Mouse (Mus musculus) hindbrain, embryonic 12.5 days (tissue): ENCODE measurements around the gene Stx11. TPM values are rescaled to one million over a fixed set of nuclear protein-coding genes. Genes with fewer than 3 reads are reported as not detected.
"Not testable (repeated sequence)": the region's sequence is repeated elsewhere in the genome, so short reads cannot be mapped to it uniquely, and the experiment has no call there.

Experiments
- ATAC-seq: fragments of 200-750 bp; cut with Nextera tagmentation; 2 replicates; pipeline ENCODE4 v1.8.0; 2017; ENCODE audit warnings: moderate TSS enrichment; ENCODE audit not compliant: low FRiP score
- H3K27ac ChIP-seq: fragments of 300-500 bp; sonication (generic); 2 replicates; pipeline ENCODE4 v1.5.1; 2016; ENCODE audit warnings: mild to moderate bottlenecking
- H3K27me3 ChIP-seq: fragments of 300-500 bp; sonication (generic); 2 replicates; pipeline ENCODE4 v1.6.1; 2016; ENCODE audit warnings: mild to moderate bottlenecking
- H3K36me3 ChIP-seq: fragments of 300-500 bp; sonication (generic); 2 replicates; pipeline ENCODE4 v1.6.1; 2016; ENCODE audit warnings: mild to moderate bottlenecking
- H3K4me1 ChIP-seq: fragments of 300-500 bp; sonication (generic); 2 replicates; pipeline ENCODE4 v1.6.1; 2016
- H3K4me2 ChIP-seq: fragments of 300-500 bp; sonication (generic); replicated peaks from 2 replicates; pipeline ENCODE4 v1.6.1; 2016; ENCODE audit warnings: mild to moderate bottlenecking
- H3K4me3 ChIP-seq: fragments of 300-500 bp; sonication (generic); 2 replicates; pipeline ENCODE4 v1.5.1; 2016; ENCODE audit warnings: mild to moderate bottlenecking
- H3K9ac ChIP-seq: fragments of 300-500 bp; sonication (generic); 2 replicates; pipeline ENCODE4 v1.6.1; 2016; ENCODE audit warnings: mild to moderate bottlenecking, moderate library complexity
- H3K9me3 ChIP-seq: fragments of 300-500 bp; sonication (generic); replicated peaks from 2 replicates; pipeline ENCODE4 v1.6.1; 2016; ENCODE audit warnings: mild to moderate bottlenecking
- WGBS: fragments of 180-500 bp; shearing (Covaris S2); methylation state at CpG from one replicate; pipeline ENCODE4 v1.1.7; 2016; 5-methylcytosine and 5-hydroxymethylcytosine counted together
- polyA plus RNA-seq: library from polyadenylated mRNA; unstranded; fragments of >200 nt; fragmentation: Nextera tagmentation; extraction: Ambion mirVana; gene quantifications from 2 replicates; pipeline ENCODE4 v1.2.1, GENCODE M21; 2016

Stx11 gene
- polyA plus RNA-seq, 1 experiment from 2014 or later: 2.2 TPM

DNA sequence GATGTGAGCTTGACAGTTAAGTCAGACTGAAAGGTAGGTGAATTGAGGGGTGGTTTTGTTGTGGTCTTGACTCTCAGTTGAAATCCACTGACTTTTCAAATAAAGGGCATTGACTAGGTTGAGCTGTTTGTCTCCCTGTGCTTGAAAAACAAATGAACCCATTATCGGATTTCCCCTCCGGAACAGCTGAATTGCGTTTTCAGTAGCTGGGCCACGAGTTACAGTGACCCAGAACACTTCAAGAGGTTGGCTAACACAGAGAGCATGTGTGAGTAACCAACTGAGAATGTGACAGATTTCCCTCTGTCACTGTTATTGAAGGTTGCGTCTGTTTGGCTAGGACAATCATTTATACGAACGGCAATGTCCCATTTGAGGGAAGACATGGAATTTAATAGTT is 17.0 kb upstream of the Stx11 start:
- Histone ChIP-seq H3K4me1 (no peaks in the 10 kb centered on the region), H3K4me2 (no peak overlapping the region), H3K9me3 (no peaks in the 10 kb centered on the region), H3K9ac (no peak overlapping the region), H3K36me3 (no peaks in the 10 kb centered on the region), H3K4me3 (no peak overlapping the region), H3K27ac (no peak overlapping the region), H3K27me3 (no peaks in the 10 kb centered on the region)
- WGBS: 66% methylated on average over 7 of the region's 7 CpGs
- no peak for ATAC-seq

DNA sequence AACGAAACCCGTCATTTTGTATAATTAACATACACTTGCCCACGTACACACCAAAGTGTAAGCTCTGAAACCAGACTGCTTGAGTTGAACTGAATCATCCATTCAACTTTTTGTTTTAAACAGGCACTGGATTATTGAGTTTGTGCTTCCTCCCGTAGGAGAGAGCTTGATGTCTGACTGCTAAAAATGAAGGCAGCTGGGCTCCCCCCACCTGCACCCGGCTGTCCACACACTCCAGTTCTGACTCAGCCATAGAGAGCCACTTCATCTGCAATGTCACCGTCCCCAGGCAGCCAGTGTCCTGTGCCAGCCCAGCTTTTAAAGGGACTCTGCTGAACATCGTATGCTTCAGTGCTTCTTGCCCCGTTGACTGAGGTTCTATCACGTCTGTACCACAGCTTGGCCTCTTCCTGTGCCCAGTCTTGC is 13.7 kb upstream of the Stx11 start:
- no peak overlapping the region for H3K4me3 ChIP-seq
- no peaks in the 10 kb centered on the region for H3K9me3 ChIP-seq
- H3K9ac ChIP-seq: no peak overlapping the region
- no peaks in the 10 kb centered on the region for H3K27me3 ChIP-seq
- H3K4me2 ChIP-seq: no peak overlapping the region
- H3K4me1 ChIP-seq: no peaks in the 10 kb centered on the region
- H3K27ac ChIP-seq: no peak overlapping the region
- 77% methylated on average over 9 of the region's 9 CpGs for WGBS
- H3K36me3 ChIP-seq: no peaks in the 10 kb centered on the region
- no peak for ATAC-seq

DNA sequence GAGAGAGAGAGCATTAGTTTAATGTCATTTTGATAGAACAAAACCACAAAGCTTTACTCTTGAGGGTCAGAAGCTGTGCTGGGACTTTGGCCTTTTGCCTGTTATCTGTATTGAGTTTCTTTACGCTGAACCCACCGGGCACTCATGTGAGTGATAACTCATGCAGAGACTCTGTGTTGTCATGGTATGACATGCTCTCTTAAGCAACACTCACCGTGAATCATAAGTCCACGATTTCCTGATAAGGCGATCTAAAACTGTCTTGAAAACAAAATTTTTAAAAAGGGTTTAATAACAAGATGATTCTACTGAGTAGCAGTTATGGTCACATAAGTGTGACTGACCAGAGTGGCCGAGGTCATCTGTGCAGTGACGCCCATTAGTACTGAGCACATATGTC is 12.5 kb upstream of the Stx11 start:
- ATAC-seq: no peak
- Histone ChIP-seq H3K36me3 (no peaks in the 10 kb centered on the region), H3K27ac (no peak overlapping the region), H3K4me3 (no peak overlapping the region), H3K4me1 (no peaks in the 10 kb centered on the region), H3K4me2 (no peak overlapping the region), H3K9ac (no peak overlapping the region), H3K9me3 (no peaks in the 10 kb centered on the region), H3K27me3 (no peaks in the 10 kb centered on the region)
- 92% methylated on average over 7 of the region's 7 CpGs for WGBS

DNA sequence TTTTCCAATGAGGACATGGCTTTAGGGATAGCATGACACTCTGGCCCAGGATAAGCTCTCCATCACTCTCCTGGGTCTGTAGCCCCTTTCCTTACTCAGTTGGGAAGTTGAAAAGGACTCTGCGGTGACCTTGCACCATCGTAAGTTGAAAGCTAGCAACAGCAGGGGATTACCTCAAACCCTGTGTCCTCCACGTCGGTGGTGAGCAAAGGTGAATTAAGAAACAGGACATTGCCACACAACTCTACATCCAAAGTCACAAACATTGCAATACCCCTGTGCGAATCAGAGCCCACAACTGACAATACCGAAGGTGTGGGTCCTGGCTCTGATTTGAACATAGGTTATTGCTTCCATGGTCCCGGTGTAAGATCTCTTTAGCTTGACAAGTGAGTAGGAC is 11.9 kb upstream of the Stx11 start:
- Histone ChIP-seq H3K27ac (no peak overlapping the region), H3K4me2 (no peak overlapping the region), H3K27me3 (no peaks in the 10 kb centered on the region), H3K4me3 (no peak overlapping the region), H3K36me3 (no peaks in the 10 kb centered on the region), H3K9me3 (no peaks in the 10 kb centered on the region), H3K9ac (no peak overlapping the region), H3K4me1 (no peaks in the 10 kb centered on the region)
- no peak for ATAC-seq
- WGBS: 84% methylated on average over 7 of the region's 7 CpGs

DNA sequence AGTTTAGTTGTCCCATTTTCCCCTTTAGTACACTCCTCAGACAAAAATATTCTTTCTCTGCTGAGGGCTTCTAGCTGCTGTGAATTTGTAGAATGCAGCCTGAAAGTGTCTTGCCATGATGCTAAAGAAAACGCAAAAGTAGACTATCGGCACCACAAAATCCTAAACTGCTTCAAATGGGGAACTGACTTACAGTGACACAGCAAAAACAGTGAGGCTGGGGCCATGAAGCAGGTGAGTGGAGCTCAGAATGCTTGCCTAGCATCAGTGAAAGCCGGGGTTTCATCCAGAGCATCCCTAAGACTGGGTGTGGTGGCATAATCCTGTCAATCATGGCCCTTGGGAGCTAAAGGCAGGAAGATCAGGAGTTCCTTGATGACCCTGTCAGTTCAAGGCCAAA is 11.4 kb upstream of the Stx11 start:
- H3K4me1 ChIP-seq: no peaks in the 10 kb centered on the region
- H3K9me3 ChIP-seq: no peaks in the 10 kb centered on the region
- H3K27me3 ChIP-seq: no peaks in the 10 kb centered on the region
- H3K4me2 ChIP-seq: no peak overlapping the region
- ATAC-seq: no peak
- H3K36me3 ChIP-seq: no peaks in the 10 kb centered on the region
- no peak overlapping the region for H3K9ac ChIP-seq
- WGBS: 93% methylated on average over 3 of the region's 3 CpGs
- no peak overlapping the region for H3K4me3 ChIP-seq
- H3K27ac ChIP-seq: no peak overlapping the region

DNA sequence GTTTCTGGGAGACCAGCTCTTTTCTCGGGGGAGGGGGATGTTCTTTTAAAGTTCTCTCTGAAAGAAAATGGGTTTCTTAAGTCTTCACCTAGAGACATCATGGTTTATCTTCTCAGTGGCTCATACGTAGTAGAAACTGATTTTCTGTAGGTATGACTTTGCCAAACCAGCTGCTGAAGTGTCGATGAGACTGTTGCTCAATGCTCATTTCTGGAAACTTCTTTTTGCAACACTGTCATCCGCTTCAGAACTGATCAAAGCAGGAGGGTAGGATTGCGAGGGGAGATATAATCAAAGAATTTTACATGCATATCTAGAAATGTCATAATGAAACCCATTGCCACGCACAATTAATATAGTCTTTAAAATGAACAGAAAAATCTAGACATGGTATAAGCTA is 10.5 kb upstream of the Stx11 start:
- H3K9me3 ChIP-seq: no peaks in the 10 kb centered on the region
- no peaks in the 10 kb centered on the region for H3K27me3 ChIP-seq
- no peaks in the 10 kb centered on the region for H3K4me1 ChIP-seq
- no peak overlapping the region for H3K9ac ChIP-seq
- 92% methylated on average over 6 of the region's 6 CpGs for WGBS
- no peak overlapping the region for H3K4me2 ChIP-seq
- no peak overlapping the region for H3K27ac ChIP-seq
- H3K4me3 ChIP-seq: no peak overlapping the region
- no peak for ATAC-seq
- no peaks in the 10 kb centered on the region for H3K36me3 ChIP-seq

GRCm38 (mm10) chr10:12965669-12966180 is 1.6 kb upstream of the Stx11 start:
- H3K4me2 ChIP-seq: no peak overlapping the region
- 82% methylated on average over 5 of the region's 5 CpGs for WGBS
- ATAC-seq: no peak
- no peak overlapping the region for H3K9ac ChIP-seq
- H3K9me3 ChIP-seq: no peaks in the 10 kb centered on the region
- no peaks in the 10 kb centered on the region for H3K36me3 ChIP-seq
- no peak overlapping the region for H3K4me3 ChIP-seq
- H3K27me3 ChIP-seq: peaks cover 10% of the 10 kb centered on the region
- peaks cover 3% of the 10 kb centered on the region; the same call in 1 of the 2 replicates for H3K4me1 ChIP-seq
- no peak overlapping the region for H3K27ac ChIP-seq

DNA sequence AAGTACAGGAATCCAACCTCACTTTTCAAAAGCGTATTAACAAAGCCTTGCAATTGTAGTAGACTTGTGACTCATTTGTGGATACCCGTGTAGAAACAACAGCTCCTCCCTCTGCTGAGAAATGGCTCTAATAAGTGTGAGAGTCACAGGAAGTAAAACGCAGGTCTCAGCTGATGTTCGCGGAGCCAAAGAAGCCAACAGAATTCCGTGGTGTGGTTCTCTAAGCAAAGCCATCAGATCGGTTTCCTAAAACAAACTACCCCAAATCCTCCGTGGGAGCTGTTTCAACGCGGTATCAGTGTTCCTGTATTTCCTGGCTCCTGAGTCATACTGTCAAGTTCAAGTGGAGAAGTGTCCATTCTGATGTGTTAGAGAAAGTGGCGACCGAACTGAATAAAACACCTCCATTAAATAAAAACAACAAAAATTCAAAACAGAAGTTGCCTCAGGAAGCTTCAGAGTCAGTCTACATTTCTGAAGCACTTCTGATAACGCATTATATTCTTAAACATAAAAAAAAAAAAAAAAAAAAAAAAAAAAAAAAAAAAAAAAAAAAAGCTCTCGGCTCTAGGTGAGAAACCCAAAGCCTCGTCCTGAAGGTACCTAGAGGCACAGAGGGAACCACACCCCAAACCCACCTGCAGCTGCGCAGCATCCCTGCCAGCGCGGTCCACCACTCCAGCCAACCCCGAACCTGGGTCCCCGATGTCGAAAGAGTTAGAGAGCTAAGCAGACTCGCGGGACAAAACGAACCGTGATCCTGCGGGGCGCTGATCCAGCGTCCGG is 543 bp downstream of the Stx11 start:
- no peak overlapping the region for H3K27ac ChIP-seq
- peaks cover 10% of the 10 kb centered on the region for H3K27me3 ChIP-seq
- 7% methylated on average over 29 of the region's 29 CpGs for WGBS
- H3K9me3 ChIP-seq: no peaks in the 10 kb centered on the region
- peak overlapping the region; percentile 64 for H3K9ac ChIP-seq
- H3K4me3 ChIP-seq: peak overlapping the region; percentile 67
- peak overlapping the region; percentile 85 for H3K4me2 ChIP-seq
- H3K36me3 ChIP-seq: no peaks in the 10 kb centered on the region
- no peak; the same call in 1 of the 2 replicates for ATAC-seq
- H3K4me1 ChIP-seq: peaks cover 3% of the 10 kb centered on the region; the same call in 1 of the 2 replicates

GRCm38 (mm10) chr10:12962238-12962637 is 1.9 kb downstream of the Stx11 start:
- Histone ChIP-seq H3K36me3 (no peaks in the 10 kb centered on the region), H3K9ac (no peak overlapping the region), H3K4me2 (no peak overlapping the region), H3K9me3 (no peaks in the 10 kb centered on the region), H3K4me3 (no peak overlapping the region), H3K4me1 (peaks cover 3% of the 10 kb centered on the region; the same call in 1 of the 2 replicates), H3K27me3 (peaks cover 10% of the 10 kb centered on the region), H3K27ac (no peak overlapping the region)
- no peak for ATAC-seq

- no peaks in the 10 kb centered on the region for H3K36me3 ChIP-seq
- H3K9ac ChIP-seq: no peak overlapping the region
- H3K4me1 ChIP-seq: peaks cover 3% of the 10 kb centered on the region; the same call in 1 of the 2 replicates
- no peaks in the 10 kb centered on the region for H3K9me3 ChIP-seq
- ATAC-seq: no peak
- no peak overlapping the region for H3K4me3 ChIP-seq
- peaks cover 10% of the 10 kb centered on the region for H3K27me3 ChIP-seq
- H3K27ac ChIP-seq: no peak overlapping the region
- 88% methylated on average over 8 of the region's 8 CpGs for WGBS
- no peak overlapping the region for H3K4me2 ChIP-seq
Measured at GRCm38 (mm10) chr10:12961546-12961945, 2.6 kb downstream of the Stx11 start.

- H3K4me3 ChIP-seq: no peak overlapping the region
- H3K27ac ChIP-seq: no peak overlapping the region
- H3K4me1 ChIP-seq: no peaks in the 10 kb centered on the region
- 80% methylated on average over 4 of the region's 4 CpGs for WGBS
- no peak overlapping the region for H3K4me2 ChIP-seq
- peaks cover 6% of the 10 kb centered on the region for H3K27me3 ChIP-seq
- no peaks in the 10 kb centered on the region for H3K36me3 ChIP-seq
- H3K9ac ChIP-seq: no peak overlapping the region
- H3K9me3 ChIP-seq: no peaks in the 10 kb centered on the region
- ATAC-seq: no peak
Measured at GRCm38 (mm10) chr10:12957271-12957670, 6.8 kb downstream of the Stx11 start.

- Histone ChIP-seq H3K4me1 (no peaks in the 10 kb centered on the region), H3K9me3 (no peaks in the 10 kb centered on the region), H3K9ac (no peak overlapping the region), H3K27ac (no peak overlapping the region), H3K4me2 (no peak overlapping the region), H3K36me3 (no peaks in the 10 kb centered on the region), H3K4me3 (no peak overlapping the region), H3K27me3 (no peaks in the 10 kb centered on the region)
- 50% methylated on average over 1 of the region's 1 CpGs for WGBS
- ATAC-seq: no peak
Measured at GRCm38 (mm10) chr10:12955831-12956230, 8.3 kb downstream of the Stx11 start.

DNA sequence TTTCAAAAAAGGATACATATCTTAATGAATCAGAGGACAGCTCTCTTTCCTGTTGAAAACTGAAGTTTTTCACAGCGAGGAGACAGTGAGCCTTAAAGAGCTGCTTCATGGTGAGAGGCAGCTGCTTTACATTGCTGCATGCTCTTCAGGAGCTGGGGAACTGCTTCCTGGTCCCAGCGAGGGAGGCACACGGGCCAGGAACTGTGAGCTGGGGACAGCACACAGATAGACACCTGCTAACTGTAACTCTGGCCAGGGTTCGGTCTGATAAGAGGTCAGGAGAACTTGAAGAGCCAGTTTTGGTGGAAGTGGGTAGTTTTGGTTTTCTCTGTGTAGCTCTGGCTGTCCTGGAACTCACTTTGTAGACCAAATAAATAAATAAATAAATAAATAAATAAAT is 12.7 kb downstream of the Stx11 start:
- H3K9me3 ChIP-seq, H3K27me3 ChIP-seq, H3K9ac ChIP-seq, H3K36me3 ChIP-seq, H3K4me1 ChIP-seq, H3K4me3 ChIP-seq, H3K4me2 ChIP-seq, H3K27ac ChIP-seq, ATAC-seq: not testable (repeated sequence)
- WGBS: 56% methylated on average over 4 of the region's 4 CpGs
